Mouse (Mus musculus): ENCODE data around the gene Fhl3.

- no peak for TF ChIP-seq CTCF (IDR thresholded peaks at IDR 0.05; ENCODE audit: extremely low read depth, insufficient read depth, insufficient read length, insufficient replicate concordance)
- no peak for TF ChIP-seq POLR2A (IDR thresholded peaks at IDR 0.05; ENCODE audit: low read depth, low read length)
These were observed 37.0 kb downstream of the Fhl3 start for GRCm38 (mm10) chr4:124737486-124737885.

Measured in spleen, adult 2 months (tissue).